Mouse (Mus musculus) midbrain, embryonic 13.5 days (tissue): ENCODE data around the gene Gm14147. TPM values are rescaled to one million over a fixed set of nuclear protein-coding genes. Genes with fewer than 3 reads are reported as not detected.
"Not testable (repeated sequence)": the region's sequence is repeated elsewhere in the genome, so short reads cannot be mapped to it uniquely, and the experiment has no call there.

Source experiments
- ATAC-seq: fragments of 200-750 bp; cut with Nextera tagmentation; 2 replicates; pipeline ENCODE4 v1.8.0; 2017; ENCODE audit warnings: mild to moderate bottlenecking, moderate TSS enrichment, moderate library complexity
- H3K27ac ChIP-seq: fragments of 300-500 bp; sonication (generic); 2 replicates; pipeline ENCODE4 v1.5.1; 2015; ENCODE audit warnings: inconsistent platforms, mild to moderate bottlenecking, moderate library complexity
- H3K27me3 ChIP-seq: fragments of 300-500 bp; sonication (generic); 2 replicates; pipeline ENCODE4 v1.6.1; 2015; ENCODE audit warnings: mild to moderate bottlenecking, inconsistent platforms
- H3K36me3 ChIP-seq: fragments of 300-500 bp; sonication (generic); 2 replicates; pipeline ENCODE4 v1.6.1; 2015; ENCODE audit warnings: mild to moderate bottlenecking, inconsistent platforms
- H3K4me1 ChIP-seq: fragments of 300-500 bp; sonication (generic); replicated peaks from 2 replicates; pipeline ENCODE4 v1.6.1; 2015; ENCODE audit warnings: inconsistent platforms
- H3K4me2 ChIP-seq: fragments of 300-500 bp; sonication (generic); replicated peaks from 2 replicates; pipeline ENCODE4 v1.6.1; 2015; ENCODE audit warnings: moderate library complexity, mild to moderate bottlenecking, inconsistent platforms
- H3K4me3 ChIP-seq: fragments of 300-500 bp; sonication (generic); replicated peaks from 2 replicates; pipeline ENCODE4 v1.5.1; 2015; ENCODE audit warnings: mild to moderate bottlenecking, inconsistent platforms
- H3K9ac ChIP-seq: fragments of 300-500 bp; sonication (generic); replicated peaks from 2 replicates; pipeline ENCODE4 v1.6.1; 2015; ENCODE audit warnings: mild to moderate bottlenecking, inconsistent platforms
- H3K9me3 ChIP-seq: fragments of 300-500 bp; sonication (generic); 2 replicates; pipeline ENCODE4 v1.6.1; 2016; ENCODE audit warnings: mild to moderate bottlenecking, inconsistent platforms
- WGBS: fragments of 180-500 bp; shearing (Covaris S2); methylation state at CpG from one replicate; pipeline ENCODE4 v1.1.7; 2015; 5-methylcytosine and 5-hydroxymethylcytosine counted together
- polyA plus RNA-seq: library from polyadenylated mRNA; unstranded; fragments of >200 nt; fragmentation: Nextera tagmentation; extraction: Ambion mirVana; gene quantifications from 2 replicates; pipeline ENCODE4 v1.2.1, GENCODE M21; 2015

Gene Gm14147
- not detected in 2 replicates for polyA plus RNA-seq

DNA sequence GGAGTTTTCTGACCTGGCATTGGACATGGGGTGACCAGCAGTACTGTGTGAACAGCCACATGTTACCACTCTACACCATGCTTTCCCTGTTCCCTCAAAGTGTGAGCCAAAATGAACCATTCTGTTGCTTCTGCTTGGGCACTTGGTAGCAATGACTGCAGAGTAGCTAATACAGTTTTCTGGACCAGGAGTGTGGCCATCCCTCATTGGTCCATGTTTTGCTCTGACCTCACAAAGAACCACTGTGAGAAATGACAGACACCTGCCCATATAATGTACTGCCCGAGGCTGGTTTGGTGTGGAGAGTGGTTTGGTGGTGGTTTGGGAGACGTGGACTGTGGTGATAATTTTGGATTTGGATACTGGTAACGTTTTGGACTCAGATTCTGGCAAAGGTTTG is at the start of gene Gm14147:
Gene Gm14147, plus strand, starts transcription at position 301 of the 400 bp plus-strand sequence.
- not testable (repeated sequence) for H3K9me3 ChIP-seq, H3K27me3 ChIP-seq, H3K27ac ChIP-seq, H3K4me1 ChIP-seq, H3K4me2 ChIP-seq, H3K9ac ChIP-seq, H3K36me3 ChIP-seq, ATAC-seq, H3K4me3 ChIP-seq
- WGBS = no CpG with 5 or more reads among the region's 3 CpGs

DNA sequence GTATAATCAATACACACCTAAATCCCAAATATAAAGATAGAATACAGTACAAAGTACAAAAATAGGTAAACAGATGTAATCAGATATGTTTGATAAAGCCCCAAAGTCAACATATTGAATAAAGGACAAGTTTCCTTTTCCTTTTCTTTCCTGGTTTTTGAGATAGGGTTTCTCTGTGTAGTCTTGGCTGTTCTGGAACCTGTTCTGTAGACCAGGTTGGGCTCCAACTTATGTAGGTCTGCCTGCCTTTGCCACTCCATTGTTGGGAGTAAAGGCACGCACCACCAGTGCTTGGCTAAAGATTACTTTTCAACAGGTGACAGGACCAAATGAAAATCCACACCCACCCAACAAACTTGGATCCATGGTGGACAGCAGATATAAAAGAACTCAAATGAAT is 41.4 kb upstream of the Gm14147 start:
- no peak overlapping the region for H3K27ac ChIP-seq

DNA sequence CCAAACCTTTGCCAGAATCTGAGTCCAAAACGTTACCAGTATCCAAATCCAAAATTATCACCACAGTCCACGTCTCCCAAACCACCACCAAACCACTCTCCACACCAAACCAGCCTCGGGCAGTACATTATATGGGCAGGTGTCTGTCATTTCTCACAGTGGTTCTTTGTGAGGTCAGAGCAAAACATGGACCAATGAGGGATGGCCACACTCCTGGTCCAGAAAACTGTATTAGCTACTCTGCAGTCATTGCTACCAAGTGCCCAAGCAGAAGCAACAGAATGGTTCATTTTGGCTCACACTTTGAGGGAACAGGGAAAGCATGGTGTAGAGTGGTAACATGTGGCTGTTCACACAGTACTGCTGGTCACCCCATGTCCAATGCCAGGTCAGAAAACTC is 5.8 kb upstream of the Gm14147 start, which contains the start of gene Gm14151:
Gene Gm14151, minus strand, starts transcription at position 101 of the 400 bp plus-strand sequence.
- not testable (repeated sequence) for H3K4me3 ChIP-seq, H3K4me2 ChIP-seq, H3K27me3 ChIP-seq, ATAC-seq, H3K9ac ChIP-seq, H3K4me1 ChIP-seq, H3K9me3 ChIP-seq, H3K27ac ChIP-seq, H3K36me3 ChIP-seq
- no CpG with 5 or more reads among the region's 3 CpGs for WGBS

More for the DNA sequence above, 41.4 kb upstream of the Gm14147 start:
- Histone ChIP-seq H3K4me3 (no peak overlapping the region), H3K27me3 (no peaks in the 10 kb centered on the region), H3K9ac (no peak overlapping the region), H3K4me1 (no peaks in the 10 kb centered on the region), H3K36me3 (no peaks in the 10 kb centered on the region), H3K4me2 (no peak overlapping the region), H3K9me3 (0 out of 2 replicates have a peak, but pooled peaks cover 3% of the 10 kb centered on the region)
- ATAC-seq = no peak
- 84% methylated on average over 1 of the region's 1 CpGs for WGBS

Other genes with a start within 250 kb of the Gm14147 start
- gene Abhd12, start 193.5 kb upstream of the Gm14147 start, polyA plus RNA-seq = 77.6 and 84.8 TPM in 2 replicates
- gene Gins1, start 192.8 kb upstream of the Gm14147 start, polyA plus RNA-seq = 31.8 and 33.5 TPM in 2 replicates
- 6.9 and 7.0 TPM in 2 replicates for gene Ninl, start 58.9 kb upstream of the Gm14147 start, polyA plus RNA-seq
- 32.8 and 36.5 TPM in 2 replicates for gene Nanp, start 58.8 kb upstream of the Gm14147 start, polyA plus RNA-seq
- gene Gm14151, start 5.9 kb upstream of the Gm14147 start, polyA plus RNA-seq = not detected in 2 replicates